Mouse (Mus musculus): Measurements from ENCODE around the gene Rin2. TPM values are rescaled to one million over a fixed set of nuclear protein-coding genes. Genes with fewer than 3 reads are reported as not detected.

Gene Rin2
- total and polyA plus RNA-seq, 3 experiments, result 0.05 to 0.10 (median 0.08) TPM

GRCm38 (mm10) chr2:145807276-145807675, 132.3 kb downstream of the Rin2 start:
- dilution Hi-C loops (cut with MboI; ENCODE audit: extremely low pct_ligation_motif_present, extremely low pct_unique_long_range_greater_than_20kb, low sequenced_read_pairs), result no loop called here
- no peak overlapping the region for H3K27ac ChIP-seq (ENCODE audit: insufficient read depth, low read depth)

DNA sequence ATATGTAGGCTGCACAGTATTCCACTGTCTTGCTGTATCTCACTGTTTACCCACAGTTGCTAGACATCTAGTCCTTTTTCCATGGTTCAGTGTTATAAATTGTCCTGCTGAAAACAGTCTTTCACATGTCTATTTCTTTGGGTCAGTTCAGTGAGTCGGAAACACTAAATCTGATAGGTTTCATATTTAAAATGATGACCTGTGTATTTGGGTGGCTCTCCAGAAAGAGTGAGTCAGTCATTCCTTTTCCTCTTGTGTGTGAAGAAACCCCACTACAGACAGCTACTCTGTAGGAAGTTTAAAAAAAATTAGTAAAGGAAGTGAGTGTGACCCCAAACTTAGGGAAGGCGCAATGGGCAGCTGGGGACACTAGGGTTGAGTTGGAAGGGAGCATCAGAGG, 133.2 kb downstream of the Rin2 start:
- dilution Hi-C loops (cut with MboI; ENCODE audit: extremely low pct_ligation_motif_present, extremely low pct_unique_long_range_greater_than_20kb, low sequenced_read_pairs), result no loop called here
- H3K27me3 ChIP-seq (replicated peaks), result no peaks in the 10 kb centered on the region
- H3K4me3 ChIP-seq (replicated peaks in 1 of 3; ENCODE audit: low read depth in 2 of 3, low read length in 2 of 3, poor library complexity in 1 of 3), result no peak overlapping the region
- DNase-seq (ENCODE audit: extremely low read depth), result no peak
- no peak overlapping the region for H3K9ac ChIP-seq (ENCODE audit: insufficient read depth, low read depth)
- no peaks in the 10 kb centered on the region for H3K4me1 ChIP-seq (ENCODE audit: control insufficient read depth in 1 of 2, insufficient read depth in 2 of 2)
- H3K36me3 ChIP-seq (replicated peaks in 1 of 2; ENCODE audit: control insufficient read depth in 1 of 2, insufficient read depth in 1 of 2, low read length in 1 of 2), result no peaks in the 10 kb centered on the region
- TF ChIP-seq PAX5 (IDR thresholded peaks at IDR 0.05; ENCODE audit: low read length), result no peak
- TF ChIP-seq CTCF (conservative IDR thresholded peaks at IDR 0.05 in 1 of 2, IDR thresholded peaks at IDR 0.05 in 1 of 2; ENCODE audit: low read depth in 2 of 2, low read length in 2 of 2), result no peak
- TF ChIP-seq TBP (conservative IDR thresholded peaks at IDR 0.05; ENCODE audit: low read depth, low read length), result no peak
- TF ChIP-seq ELF1 (IDR thresholded peaks at IDR 0.05; ENCODE audit: low read depth, low read length), result no peak
- no peak overlapping the region for H3K4me2 ChIP-seq (ENCODE audit: insufficient read depth, low read depth, poor library complexity, severe bottlenecking)
- no peaks in the 10 kb centered on the region for H3K79me2 ChIP-seq (replicated peaks; ENCODE audit: control insufficient read depth, extremely low read depth, insufficient read depth, poor library complexity, severe bottlenecking)
- in situ Hi-C loops (cut with MboI; ENCODE audit: low pct_ligation_motif_present, low pct_unique_long_range_greater_than_20kb, low sequenced_read_pairs), result no loop called here
- H3K9me3 ChIP-seq (replicated peaks; ENCODE audit: low read length), result no peaks in the 10 kb centered on the region
- no peak overlapping the region for H3K27ac ChIP-seq (ENCODE audit: insufficient read depth, low read depth)

More at GRCm38 (mm10) chr2:145807276-145807675, 132.3 kb downstream of the Rin2 start:
- Histone ChIP-seq H3K4me3 (replicated peaks in 1 of 3; ENCODE audit: low read depth in 2 of 3, low read length in 2 of 3, poor library complexity in 1 of 3) (no peak overlapping the region), H3K9me3 (replicated peaks; ENCODE audit: low read length) (no peaks in the 10 kb centered on the region), H3K27me3 (replicated peaks) (no peaks in the 10 kb centered on the region), H3K79me2 (replicated peaks; ENCODE audit: control insufficient read depth, extremely low read depth, insufficient read depth, poor library complexity, severe bottlenecking) (no peaks in the 10 kb centered on the region), H3K4me1 (ENCODE audit: control insufficient read depth in 1 of 2, insufficient read depth in 2 of 2) (no peaks in the 10 kb centered on the region), H3K4me2 (ENCODE audit: insufficient read depth, low read depth, poor library complexity, severe bottlenecking) (no peak overlapping the region), H3K9ac (ENCODE audit: insufficient read depth, low read depth) (no peak overlapping the region), H3K36me3 (replicated peaks in 1 of 2; ENCODE audit: control insufficient read depth in 1 of 2, insufficient read depth in 1 of 2, low read length in 1 of 2) (no peaks in the 10 kb centered on the region)
- TF ChIP-seq USF2 (conservative IDR thresholded peaks at IDR 0.05; ENCODE audit: low read depth, low read length) (no peak), POLR2A (IDR thresholded peaks at IDR 0.05; ENCODE audit: low read depth, low read length) (no peak), SMC3 (IDR thresholded peaks at IDR 0.05; ENCODE audit: low read depth, low read length) (no peak), EP300 (IDR thresholded peaks at IDR 0.05; ENCODE audit: low read length) (no peak), RCOR1 (conservative IDR thresholded peaks at IDR 0.05; ENCODE audit: low read depth, low read length) (no peak), TBP (conservative IDR thresholded peaks at IDR 0.05; ENCODE audit: low read depth, low read length) (no peak), HCFC1 (IDR thresholded peaks at IDR 0.05; ENCODE audit: low read depth, low read length) (no peak), ZKSCAN1 (IDR thresholded peaks at IDR 0.05; ENCODE audit: borderline replicate concordance, low read depth, low read length) (no peak), MEF2A (IDR thresholded peaks at IDR 0.05; ENCODE audit: borderline replicate concordance, low read depth, low read length) (no peak), PAX5 (IDR thresholded peaks at IDR 0.05; ENCODE audit: low read length) (no peak), SIN3A (IDR thresholded peaks at IDR 0.05; ENCODE audit: low read length) (no peak), NRF1 (IDR thresholded peaks at IDR 0.05; ENCODE audit: low read depth, low read length) (no peak), ZC3H11A (IDR thresholded peaks at IDR 0.05; ENCODE audit: low read depth, low read length) (no peak), JUND (conservative IDR thresholded peaks at IDR 0.05; ENCODE audit: low read depth, low read length) (no peak), ELF1 (IDR thresholded peaks at IDR 0.05; ENCODE audit: low read depth, low read length) (no peak), MAFK (IDR thresholded peaks at IDR 0.05; ENCODE audit: insufficient replicate concordance, low read length) (no peak), GABPA (IDR thresholded peaks at IDR 0.05; ENCODE audit: insufficient replicate concordance, low read depth, low read length) (no peak), CTCF (conservative IDR thresholded peaks at IDR 0.05 in 1 of 2, IDR thresholded peaks at IDR 0.05 in 1 of 2; ENCODE audit: low read depth in 2 of 2, low read length in 2 of 2) (no peak), TCF12 (IDR thresholded peaks at IDR 0.05; ENCODE audit: low read depth, low read length) (no peak)
- no peak for DNase-seq (ENCODE audit: extremely low read depth)
- in situ Hi-C loops (cut with MboI; ENCODE audit: low pct_ligation_motif_present, low pct_unique_long_range_greater_than_20kb, low sequenced_read_pairs), result no loop called here
